Mouse (Mus musculus) embryo, embryonic 11 days (tissue): ENCODE results near the gene Dlg5.

Source experiments
- DNase-seq: peaks from one replicate; pipeline ENCODE4 v3.0.0-alpha.2; 2015

Dlg5 gene

GRCm38 (mm10) chr14:24185514-24185913, 60.2 kb downstream of the Dlg5 start:
- DNase-seq = no peak

GRCm38 (mm10) chr14:24182955-24183354, 62.8 kb downstream of the Dlg5 start:
- no peak for DNase-seq

GRCm38 (mm10) chr14:24181811-24182506, 63.8 kb downstream of the Dlg5 start:
- peak; percentile 81 for DNase-seq

GRCm38 (mm10) chr14:24179466-24179991, 66.2 kb downstream of the Dlg5 start:
- DNase-seq = no peak

GRCm38 (mm10) chr14:24176609-24177008, 69.1 kb downstream of the Dlg5 start:
- no peak for DNase-seq

- no peak for DNase-seq
Measured at GRCm38 (mm10) chr14:24173326-24173725, 72.4 kb downstream of the Dlg5 start.

GRCm38 (mm10) chr14:24171639-24172311, 73.9 kb downstream of the Dlg5 start:
- DNase-seq = no peak

- DNase-seq = no peak
Measured at GRCm38 (mm10) chr14:24166046-24166445, 79.7 kb downstream of the Dlg5 start.

GRCm38 (mm10) chr14:24164721-24165367, 80.9 kb downstream of the Dlg5 start:
- no peak for DNase-seq

- no peak for DNase-seq
Measured at GRCm38 (mm10) chr14:24162856-24163255, 82.9 kb downstream of the Dlg5 start.

GRCm38 (mm10) chr14:24148892-24149291, 96.8 kb downstream of the Dlg5 start:
- DNase-seq = no peak

- no peak for DNase-seq
Measured at GRCm38 (mm10) chr14:24144821-24145220, 100.9 kb downstream of the Dlg5 start.

- DNase-seq = peak; percentile 52
Measured at GRCm38 (mm10) chr14:24144421-24144820, 101.3 kb downstream of the Dlg5 start.

- no peak for DNase-seq
Measured at GRCm38 (mm10) chr14:24142926-24143430, 102.7 kb downstream of the Dlg5 start.

- DNase-seq = no peak
Measured at GRCm38 (mm10) chr14:24141727-24142126, 104.0 kb downstream of the Dlg5 start.

GRCm38 (mm10) chr14:24140297-24140812, 105.4 kb downstream of the Dlg5 start:
- DNase-seq = no peak

GRCm38 (mm10) chr14:24136908-24137307, 108.8 kb downstream of the Dlg5 start:
- DNase-seq = no peak

- no peak for DNase-seq
Measured at GRCm38 (mm10) chr14:24134623-24135290, 111.0 kb downstream of the Dlg5 start.

GRCm38 (mm10) chr14:24133801-24134200, 111.9 kb downstream of the Dlg5 start:
- no peak for DNase-seq

GRCm38 (mm10) chr14:24132092-24132491, 113.6 kb downstream of the Dlg5 start:
- DNase-seq = peak; percentile 43

- DNase-seq = no peak
Measured at GRCm38 (mm10) chr14:24125069-24125468, 120.7 kb downstream of the Dlg5 start.

- DNase-seq = no peak
Measured at GRCm38 (mm10) chr14:24124171-24124570, 121.5 kb downstream of the Dlg5 start.

GRCm38 (mm10) chr14:24106734-24107133, 139.0 kb downstream of the Dlg5 start:
- no peak for DNase-seq
